In the genomic region with DNA sequence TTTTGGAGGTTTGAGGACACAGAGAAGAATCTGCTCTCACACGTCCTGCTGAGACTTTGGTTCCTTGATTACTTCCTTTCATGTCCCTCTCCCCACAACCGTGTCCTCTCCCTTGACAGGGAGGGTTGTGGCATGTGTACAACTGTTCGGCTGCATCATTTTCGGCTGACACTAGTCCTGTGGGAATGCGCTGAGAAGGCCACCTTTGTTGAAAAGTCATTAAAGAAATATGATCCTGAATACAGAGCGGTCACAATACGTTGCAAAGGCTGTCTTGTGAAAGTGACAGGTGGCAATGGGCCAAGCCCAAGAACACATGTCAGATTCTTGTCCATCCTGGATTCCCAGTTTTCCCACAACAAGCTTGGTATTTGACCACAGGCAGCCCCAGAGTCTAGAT, we compare ENCODE assay signal across 19 mouse cellular contexts.
DNase-seq lines count a peak whose midpoint lies in the region; ATAC-seq and TF ChIP-seq lines count a peak whose summit lies in the region.
"Had no signal": no experiment of that assay in that cellular context is flagged by ENCODE, and none has a peak within 500 bp of the region (broad histone marks: within the 10 kb centered on the region; RNA-seq: fewer than 3 reads in every experiment).

No protein-coding gene starts in this region.

- H3K4me1 ChIP-seq in forebrain, embryonic 10.5 days: peaks cover 14% of the 10 kb centered on the region
- H3K4me1 ChIP-seq in forebrain, embryonic 16.5 days (replicated peaks; ENCODE audit: control insufficient read depth, insufficient read depth, low read length): peaks cover 3% of the 10 kb centered on the region
- H3K4me1 ChIP-seq in kidney, embryonic 16.5 days (ENCODE audit: insufficient read depth, low read length): peaks cover 7% of the 10 kb centered on the region; the same call in 1 of the 2 replicates
- H3K4me1 ChIP-seq in limb, embryonic 12.5 days (replicated peaks): 0 out of 2 replicates have a peak, but pooled peaks cover 2% of the 10 kb centered on the region

- H3K4me3 ChIP-seq in forebrain, embryonic 10.5 days: no peak overlapping the region
- no peak overlapping the region for H3K4me3 ChIP-seq in forebrain, embryonic 16.5 days (replicated peaks; ENCODE audit: low read length)
- H3K4me3 ChIP-seq in kidney, embryonic 16.5 days (ENCODE audit: low read length): no peak overlapping the region
- no peak overlapping the region for H3K4me3 ChIP-seq in limb, embryonic 12.5 days (replicated peaks)
- no peak overlapping the region for H3K4me3 ChIP-seq in myocyte
- H3K4me3 ChIP-seq: forebrain, embryonic 12.5 days; gastrocnemius, adult 2 months; heart, embryonic 13.5 days; hindbrain, embryonic 12.5 days had no signal

- no peaks in the 10 kb centered on the region for H3K79me2 ChIP-seq in myocyte (ENCODE audit: control insufficient read depth, insufficient read depth)

- H3K27ac ChIP-seq in forebrain, embryonic 10.5 days: 0 out of 2 replicates have a peak overlapping the region, but pooled peaks have one; percentile 35
- H3K27ac ChIP-seq in forebrain, embryonic 16.5 days (ENCODE audit: low read length): no peak overlapping the region
- H3K27ac ChIP-seq in kidney, embryonic 16.5 days (ENCODE audit: low read length): peak overlapping the region; percentile 53; the same call in 1 of the 2 replicates
- H3K27ac ChIP-seq in limb, embryonic 12.5 days: 0 out of 2 replicates have a peak overlapping the region, but pooled peaks have one; percentile 64
- H3K27ac ChIP-seq: forebrain, embryonic 12.5 days; gastrocnemius, adult 2 months; heart, embryonic 13.5 days; hindbrain, embryonic 12.5 days had no signal

- 88% methylated on average over 7 of the region's 7 CpGs for WGBS in forebrain, embryonic 10.5 days
- 84% methylated on average over 7 of the region's 7 CpGs for WGBS in forebrain, embryonic 16.5 days
- WGBS in kidney, embryonic 16.5 days: 43% methylated on average over 7 of the region's 7 CpGs
- WGBS in limb, embryonic 12.5 days: 76% methylated on average over 7 of the region's 7 CpGs

- no peaks in the 10 kb centered on the region for H3K36me3 ChIP-seq in forebrain, embryonic 10.5 days (replicated peaks)
- no peaks in the 10 kb centered on the region for H3K36me3 ChIP-seq in forebrain, embryonic 16.5 days (ENCODE audit: control insufficient read depth, insufficient read depth)
- no peaks in the 10 kb centered on the region for H3K36me3 ChIP-seq in kidney, embryonic 16.5 days (ENCODE audit: insufficient read depth, low read length)
- H3K36me3 ChIP-seq in limb, embryonic 12.5 days: no peaks in the 10 kb centered on the region
- H3K36me3 ChIP-seq in myocyte (ENCODE audit: control insufficient read depth, insufficient read depth): no peaks in the 10 kb centered on the region
- H3K36me3 ChIP-seq: forebrain, embryonic 12.5 days; heart, embryonic 13.5 days; hindbrain, embryonic 12.5 days had no signal

- H3ac ChIP-seq in myocyte (ENCODE audit: control insufficient read depth, insufficient read length): no peak overlapping the region

- no peaks in the 10 kb centered on the region for H3K9me3 ChIP-seq in forebrain, embryonic 10.5 days
- no peaks in the 10 kb centered on the region for H3K9me3 ChIP-seq in forebrain, embryonic 16.5 days (ENCODE audit: control insufficient read depth, low read length)
- H3K9me3 ChIP-seq in kidney, embryonic 16.5 days (ENCODE audit: low read length): no peaks in the 10 kb centered on the region
- H3K9me3 ChIP-seq in limb, embryonic 12.5 days: no peaks in the 10 kb centered on the region
- H3K9me3 ChIP-seq: forebrain, embryonic 12.5 days; heart, embryonic 13.5 days; hindbrain, embryonic 12.5 days had no signal

- no peak overlapping the region for H3K9ac ChIP-seq in forebrain, embryonic 16.5 days (replicated peaks; ENCODE audit: low read depth, low read length)
- no peak overlapping the region for H3K9ac ChIP-seq in kidney, embryonic 16.5 days (replicated peaks; ENCODE audit: low read length)
- H3K9ac ChIP-seq in limb, embryonic 12.5 days (replicated peaks): no peak overlapping the region
- H3K9ac ChIP-seq: forebrain, embryonic 12.5 days; forebrain, postnatal 0 days; heart, embryonic 13.5 days; hindbrain, embryonic 12.5 days had no signal

- no peak for ATAC-seq in forebrain, embryonic 16.5 days
- ATAC-seq in kidney, embryonic 16.5 days (ENCODE audit: low FRiP score, low TSS enrichment): no peak
- no peak for ATAC-seq in limb, embryonic 12.5 days (ENCODE audit: insufficient number of reproducible peaks, insufficient read depth, low FRiP score, low TSS enrichment, low read depth)
- no peak for ATAC-seq in megakaryocyte-erythroid progenitor cell, adult 5-6 weeks (replicated peaks; ENCODE audit: low FRiP score, low TSS enrichment, poor library complexity, severe bottlenecking)
- ATAC-seq: forebrain, postnatal 0 days; inflammation-experienced regulatory T-cells, adult 6 months had no signal

- H3K27me3 ChIP-seq in forebrain, embryonic 10.5 days (ENCODE audit: poor library complexity, severe bottlenecking): no peaks in the 10 kb centered on the region
- H3K27me3 ChIP-seq in forebrain, embryonic 16.5 days (replicated peaks; ENCODE audit: control insufficient read depth, insufficient read depth, low read length): no peaks in the 10 kb centered on the region
- H3K27me3 ChIP-seq in kidney, embryonic 16.5 days (ENCODE audit: insufficient read depth, low read length): no peaks in the 10 kb centered on the region
- no peaks in the 10 kb centered on the region for H3K27me3 ChIP-seq in limb, embryonic 12.5 days
- H3K27me3 ChIP-seq in myocyte (ENCODE audit: control insufficient read depth, insufficient read depth, insufficient read length): no peaks in the 10 kb centered on the region
- H3K27me3 ChIP-seq: forebrain, embryonic 12.5 days; heart, embryonic 13.5 days; hindbrain, embryonic 12.5 days had no signal

- no peak for DNase-seq in forebrain, embryonic 10.5 days (ENCODE audit: extremely low spot score, low spot score)
- DNase-seq in kidney, postnatal 25 days: no peak
- DNase-seq: adrenal gland, postnatal 25 days; cerebellum, adult 18-20 months; cerebellum, adult 9-11 months; cerebellum, postnatal 36 days; forebrain, postnatal 0 days; gastrocnemius, adult 2 months; gastrocnemius, postnatal 25 days; heart, postnatal 4 days had no signal

- no peak for TF ChIP-seq POLR2A in myocyte (IDR thresholded peaks at IDR 0.05; ENCODE audit: insufficient read length, low read depth)

- no peak overlapping the region for H3K4me2 ChIP-seq in forebrain, embryonic 16.5 days (ENCODE audit: low read length)
- H3K4me2 ChIP-seq in kidney, embryonic 16.5 days (replicated peaks; ENCODE audit: low read depth, low read length): no peak overlapping the region
- H3K4me2 ChIP-seq in limb, embryonic 12.5 days: no peak overlapping the region
- H3K4me2 ChIP-seq in myocyte (ENCODE audit: low read depth): peak overlapping the region; percentile 27
- H3K4me2 ChIP-seq: forebrain, embryonic 12.5 days; heart, embryonic 13.5 days; hindbrain, embryonic 12.5 days had no signal

TF ChIP-seq in myocyte, 11 proteins besides CTCF, POLR2A, EP300 and RAD21:
- TF ChIP-seq MAX (IDR thresholded peaks at IDR 0.05; ENCODE audit: low read depth) (no peak), SRF (IDR thresholded peaks at IDR 0.05; ENCODE audit: control insufficient read depth, insufficient read length, low read depth) (no peak), MYOD1 (IDR thresholded peaks at IDR 0.05; ENCODE audit: control insufficient read depth in 1 of 3, insufficient read length in 2 of 3, low read depth in 2 of 3) (peak in 2 of 3 experiments; percentile 66 to 79), MYOG (IDR thresholded peaks at IDR 0.05; ENCODE audit: control insufficient read depth in 1 of 3, insufficient read depth in 1 of 3, insufficient read length in 2 of 3, low read depth in 2 of 3) (peak in 1 of 3 experiments; percentile 60), TCF12 (IDR thresholded peaks at IDR 0.05; ENCODE audit: insufficient read depth, poor library complexity, severe bottlenecking) (peak; percentile 29), POLR2AphosphoS2 (IDR thresholded peaks at IDR 0.05; ENCODE audit: insufficient read length, low read depth) (no peak), E2F4 (IDR thresholded peaks at IDR 0.05; ENCODE audit: insufficient read depth) (no peak), CEBPB (IDR thresholded peaks at IDR 0.05; ENCODE audit: insufficient read depth, poor library complexity, severe bottlenecking) (0 out of 2 replicates have a peak, but pooled peaks have one; percentile 18)
